Mouse (Mus musculus) bone marrow, adult 2 months (tissue): ENCODE measurements around the gene Ptprn2.

ENCODE experiments used
- CTCF ChIP-seq: fragments of 200-500 bp; IDR thresholded peaks from 2 replicates; pipeline ENCODE4 v1.5.1; 2011; ENCODE audit warnings: low read length, control low read depth; ENCODE audit not compliant: control insufficient read depth, insufficient read depth
- POLR2A ChIP-seq: fragments of 200-500 bp; IDR thresholded peaks from 2 replicates; pipeline ENCODE4 v1.6.1; 2011; ENCODE audit warnings: low read depth, mild to moderate bottlenecking, control low read depth, low read length, borderline replicate concordance; ENCODE audit not compliant: control insufficient read depth

DNA sequence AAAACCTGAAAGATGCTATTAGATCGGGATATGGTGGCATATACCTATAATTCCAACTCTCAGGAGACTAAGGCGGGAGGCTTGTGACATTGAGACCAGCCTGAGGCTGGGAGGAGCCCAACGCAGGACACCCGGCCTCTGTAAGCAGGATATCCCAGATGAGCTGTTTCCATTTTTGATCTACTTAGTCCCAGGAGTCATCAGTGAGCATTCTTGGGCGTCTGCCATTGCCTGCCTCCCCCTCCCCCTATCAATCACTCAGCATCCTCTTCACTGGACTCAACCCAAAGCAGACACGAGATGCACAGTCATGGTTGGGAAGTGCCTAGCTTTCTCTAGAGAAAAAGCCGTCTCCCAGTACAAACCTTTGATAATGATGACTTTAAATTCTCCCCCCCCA is 756.7 kb downstream of the Ptprn2 start:
- TF ChIP-seq CTCF (no peak), POLR2A (no peak)
